Mouse (Mus musculus) lung, postnatal 25 days (tissue): ENCODE measurements around the gene Pdzd2.

Source experiments
- DNase-seq: peaks from one replicate; pipeline ENCODE4 v3.0.0; 2022; ENCODE audit warnings: low spot score

Gene Pdzd2

DNA sequence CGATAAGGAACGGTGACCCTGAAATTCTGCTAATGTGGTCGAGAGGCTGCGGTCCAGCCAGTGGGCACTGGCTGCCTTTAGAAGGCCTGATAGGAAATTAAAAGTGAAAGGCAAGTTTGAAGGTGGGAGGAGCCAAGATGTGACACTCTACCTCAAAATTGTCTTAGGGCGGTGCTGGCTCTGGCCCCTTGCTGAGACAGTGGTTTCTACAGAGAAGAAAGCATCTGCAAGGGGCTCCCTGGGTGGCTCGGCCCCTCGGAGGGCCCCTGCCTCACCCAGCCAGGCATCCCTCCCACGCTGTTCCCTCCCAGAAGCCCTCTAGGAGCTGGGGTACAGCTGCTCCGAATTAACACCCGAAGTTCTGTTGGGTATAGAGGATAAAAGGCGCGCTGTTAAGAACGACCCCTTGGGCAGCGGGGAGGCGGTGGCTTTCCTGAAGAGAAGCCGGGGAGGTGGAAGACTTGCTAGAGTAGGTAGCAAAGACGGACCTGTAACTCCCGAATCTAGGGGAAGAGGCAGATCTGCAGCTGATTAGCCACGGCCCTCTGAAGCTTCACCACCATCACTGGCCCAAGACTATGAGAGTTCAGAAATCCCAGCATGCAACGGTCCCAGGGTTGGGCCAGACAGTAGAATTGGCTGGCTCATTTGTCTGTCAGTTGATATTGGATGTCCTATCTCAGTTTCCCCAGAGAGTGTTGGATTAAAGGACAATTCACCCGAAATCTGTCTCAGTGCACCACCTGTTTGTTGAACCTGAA, 71.8 kb downstream of the Pdzd2 start:
- DNase-seq = peak; percentile 12

GRCm38 (mm10) chr15:12665946-12666345, 73.8 kb downstream of the Pdzd2 start:
- DNase-seq = no peak

GRCm38 (mm10) chr15:12663351-12663750, 76.4 kb downstream of the Pdzd2 start:
- no peak for DNase-seq

- DNase-seq = no peak
Observed at GRCm38 (mm10) chr15:12660320-12660719, 79.4 kb downstream of the Pdzd2 start.

- no peak for DNase-seq
Observed at GRCm38 (mm10) chr15:12655959-12656662, 83.6 kb downstream of the Pdzd2 start.

- no peak for DNase-seq
Observed at GRCm38 (mm10) chr15:12655316-12655715, 84.4 kb downstream of the Pdzd2 start.

- DNase-seq = no peak
Observed at GRCm38 (mm10) chr15:12652336-12653031, 87.2 kb downstream of the Pdzd2 start.

- no peak for DNase-seq
Observed at GRCm38 (mm10) chr15:12650236-12650635, 89.5 kb downstream of the Pdzd2 start.

DNA sequence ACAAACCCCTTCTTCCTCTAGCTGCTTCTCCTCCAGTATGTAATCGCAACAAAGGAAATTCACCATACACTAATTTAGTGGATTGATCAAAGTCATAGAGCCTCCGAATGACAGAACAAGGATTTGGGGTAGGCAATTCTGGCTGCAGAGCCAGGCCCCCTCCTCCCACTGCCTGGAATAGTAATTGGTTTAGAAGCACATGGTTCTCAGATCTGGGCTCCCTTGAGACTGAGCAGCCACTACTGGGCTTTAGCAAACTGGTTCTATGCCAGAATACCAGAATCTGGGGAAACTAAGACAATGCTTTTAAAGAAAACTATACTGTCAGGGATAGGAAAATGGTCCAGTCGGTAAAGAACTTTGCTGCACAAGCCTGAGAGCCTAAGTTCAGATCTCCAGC, 90.0 kb downstream of the Pdzd2 start:
- DNase-seq = no peak

- DNase-seq = no peak
Observed at GRCm38 (mm10) chr15:12649131-12649530, 90.6 kb downstream of the Pdzd2 start.

DNA sequence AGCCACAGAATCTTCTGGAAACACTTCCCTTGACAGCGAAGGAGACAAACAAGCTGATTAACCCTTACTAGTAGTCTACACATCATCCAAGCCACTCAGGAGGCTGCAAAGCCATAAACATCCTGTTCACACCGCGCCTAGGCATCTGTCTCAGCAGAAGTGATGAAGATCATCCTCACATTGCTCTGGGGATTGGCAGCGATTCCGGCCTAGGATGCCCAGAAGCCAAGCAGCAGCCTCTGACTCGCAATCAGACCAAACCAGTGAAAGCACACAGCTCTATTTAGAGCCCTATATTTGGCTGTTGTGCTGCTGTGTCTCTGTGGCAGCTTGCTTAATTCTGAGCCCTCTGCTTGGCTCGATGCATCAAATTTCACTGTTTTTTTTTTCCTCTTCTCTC, 99.0 kb downstream of the Pdzd2 start:
- no peak for DNase-seq

DNA sequence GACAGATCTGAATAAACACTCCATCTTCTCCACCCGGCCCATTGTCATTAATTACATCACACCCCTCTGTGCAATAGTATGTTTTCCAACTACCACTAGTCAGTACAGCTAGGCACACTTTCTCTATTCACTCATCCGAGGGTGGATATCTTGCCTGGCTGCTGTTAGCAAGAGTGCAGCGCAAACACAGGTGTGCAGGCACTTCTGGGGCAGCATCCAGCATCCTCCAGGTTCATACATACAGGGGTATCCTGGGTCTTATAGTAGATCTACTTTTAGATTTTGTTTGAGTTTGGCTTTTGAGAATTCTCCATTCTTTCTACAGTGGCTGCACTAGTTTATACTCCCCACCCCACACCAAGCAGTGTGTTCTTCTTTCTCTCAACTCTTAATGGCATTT, 99.9 kb downstream of the Pdzd2 start:
- DNase-seq = no peak

DNA sequence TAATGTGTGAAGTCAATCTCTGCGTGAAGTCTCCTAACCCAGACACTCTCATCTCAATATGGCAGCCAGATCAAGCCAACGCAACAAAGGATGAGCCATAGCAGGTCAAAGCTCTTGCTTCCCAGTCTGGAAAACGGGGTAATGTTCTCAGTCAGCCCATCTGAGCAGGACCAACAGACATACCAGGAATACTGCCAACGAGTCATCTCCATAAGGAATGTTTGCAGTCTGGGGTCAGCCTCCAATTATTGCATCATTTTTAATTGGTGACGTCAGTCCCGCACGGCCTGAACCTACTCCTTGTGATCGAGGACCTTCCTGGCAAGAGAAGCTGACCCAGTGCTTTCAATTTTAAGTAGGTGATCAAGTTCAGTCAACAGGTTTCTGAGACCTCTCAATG, 100.5 kb downstream of the Pdzd2 start:
- DNase-seq = no peak

- no peak for DNase-seq
Observed at GRCm38 (mm10) chr15:12638370-12639030, 101.2 kb downstream of the Pdzd2 start.

DNA sequence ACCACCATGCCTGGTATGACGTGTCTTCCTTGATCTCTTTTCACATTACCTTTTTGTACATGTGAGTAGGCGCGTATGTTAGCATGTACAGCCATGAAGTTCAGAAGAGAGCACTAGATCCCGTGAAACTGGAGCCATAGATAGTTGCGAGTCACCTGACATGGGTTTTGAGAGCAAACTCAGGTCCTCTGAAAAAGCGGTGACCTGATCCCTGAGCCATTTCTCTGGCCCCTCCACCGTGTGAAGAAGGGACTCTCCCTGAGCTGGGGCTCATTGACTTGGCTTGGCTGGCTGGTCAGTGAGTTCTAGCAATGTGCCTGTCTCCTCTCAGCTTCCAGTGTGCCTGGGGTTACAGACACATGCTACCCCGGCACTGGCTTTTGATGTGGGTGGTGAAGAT, 102.2 kb downstream of the Pdzd2 start:
- DNase-seq = no peak

DNA sequence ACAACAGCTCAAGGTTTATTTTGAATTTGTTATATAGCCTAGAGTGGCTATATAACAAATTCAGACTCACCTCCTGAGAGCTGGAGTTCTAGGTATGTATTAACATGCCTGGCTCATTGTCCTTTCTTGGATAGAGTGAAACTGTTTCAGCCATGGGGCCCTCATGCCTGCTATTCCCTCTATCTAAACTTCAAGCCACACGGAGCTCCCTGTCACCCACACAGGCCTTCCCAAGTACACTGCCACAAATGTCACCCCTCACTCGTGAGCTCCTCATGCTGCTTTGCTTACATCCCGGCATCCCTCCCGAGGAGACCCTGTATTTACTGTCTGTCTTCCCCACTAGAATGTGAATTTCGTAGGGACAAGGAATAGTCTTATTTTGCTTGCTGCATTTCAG, 103.3 kb downstream of the Pdzd2 start:
- no peak for DNase-seq

GRCm38 (mm10) chr15:12634921-12635320, 104.8 kb downstream of the Pdzd2 start:
- DNase-seq = no peak

- no peak for DNase-seq
Observed at GRCm38 (mm10) chr15:12629164-12629563, 110.6 kb downstream of the Pdzd2 start.

GRCm38 (mm10) chr15:12628451-12628850, 111.3 kb downstream of the Pdzd2 start:
- DNase-seq = no peak

GRCm38 (mm10) chr15:12626930-12627329, 112.8 kb downstream of the Pdzd2 start:
- DNase-seq = no peak

DNA sequence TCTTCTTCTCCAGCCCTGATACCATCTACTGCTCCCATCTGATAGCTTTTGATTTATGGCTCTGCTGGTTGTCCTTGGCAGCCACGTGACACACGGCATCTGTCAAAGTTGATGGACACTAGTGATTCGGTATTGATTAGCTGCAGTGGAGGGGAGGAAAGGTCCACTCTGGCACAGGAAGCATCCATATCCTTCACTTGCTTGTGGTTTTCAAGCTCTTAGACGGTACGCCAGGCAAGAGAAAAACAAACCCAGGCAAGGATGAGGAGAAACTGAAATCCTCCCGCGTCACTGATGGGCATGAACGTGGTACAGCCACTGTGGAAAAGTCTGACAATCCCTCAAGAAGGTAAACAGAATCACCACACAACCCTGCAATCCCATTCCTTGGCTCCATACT, 113.6 kb downstream of the Pdzd2 start:
- DNase-seq = no peak

DNA sequence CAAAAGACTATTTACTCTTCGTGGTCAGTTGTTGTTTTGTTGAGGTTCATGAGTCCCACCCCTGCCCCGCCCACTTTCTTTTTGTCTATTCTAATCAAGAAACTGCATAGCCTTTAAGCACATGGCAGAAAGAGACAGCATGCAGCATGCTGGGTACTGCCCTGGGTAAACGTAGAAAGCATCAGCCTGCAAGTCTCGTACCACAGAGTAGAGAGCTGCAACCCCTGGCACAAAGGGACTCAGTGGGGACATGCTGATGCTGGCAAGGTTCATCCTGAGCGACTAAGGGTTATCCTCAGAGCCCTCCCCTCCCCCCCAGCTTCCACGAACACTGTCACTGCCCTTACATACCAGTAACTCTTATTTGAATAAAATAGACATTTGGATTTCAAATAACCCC, 114.2 kb downstream of the Pdzd2 start:
- DNase-seq = no peak

GRCm38 (mm10) chr15:12623521-12623920, 116.2 kb downstream of the Pdzd2 start:
- no peak for DNase-seq
